Mouse (Mus musculus) erythroblast, embryonic 14.5 days (primary cell): ENCODE results near the gene Fbxo2.

Source experiments
- GATA1 ChIP-seq: IDR thresholded peaks from 2 replicates; pipeline ENCODE4 v1.6.1; 2012; ENCODE audit warnings: low read length, inconsistent platforms, mixed read lengths
- TAL1 ChIP-seq: IDR thresholded peaks from 3 replicates; pipeline ENCODE4 v1.6.1; 2012; ENCODE audit warnings: low read length, inconsistent platforms, mixed read lengths

DNA sequence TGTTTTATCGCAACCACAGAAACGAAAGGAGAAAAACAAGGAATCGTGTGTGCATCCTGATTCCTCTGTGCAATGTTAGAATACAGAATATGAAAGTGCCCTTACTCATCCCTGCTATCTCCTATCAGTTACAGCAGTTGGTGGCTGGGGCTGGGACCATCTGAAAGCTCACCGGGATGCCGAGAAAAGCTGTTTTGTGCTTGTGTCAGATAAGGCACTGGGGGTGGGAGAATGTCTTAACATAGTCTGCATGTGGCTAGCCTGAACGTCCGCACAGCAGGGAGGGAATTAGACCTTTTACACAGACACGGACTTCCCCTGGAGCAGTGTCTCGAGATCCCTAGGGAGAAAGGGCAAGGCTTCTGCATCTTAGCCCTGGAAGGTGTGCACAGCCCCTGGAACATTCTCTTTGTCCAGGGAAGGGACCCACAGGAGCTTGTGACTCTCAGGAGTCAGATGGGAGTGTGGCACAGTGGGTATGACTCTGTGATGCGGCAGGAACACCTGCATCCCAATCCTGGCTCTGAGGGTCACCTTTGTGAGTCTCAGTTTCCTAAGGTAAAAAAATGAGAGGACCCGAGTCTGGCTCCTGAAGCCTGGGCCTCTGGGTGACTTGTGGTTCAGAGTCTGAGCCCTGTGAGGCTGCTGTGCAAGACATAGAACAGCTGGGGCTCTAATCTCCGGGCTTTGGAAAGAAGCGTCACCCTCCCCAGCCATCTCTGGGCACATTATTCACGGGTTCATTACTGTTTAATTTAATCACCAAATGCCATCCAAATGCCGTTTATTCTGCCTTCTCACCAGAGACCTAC is 43.8 kb downstream of the Fbxo2 start:
- peak; percentile 80 for TF ChIP-seq GATA1
- peak; percentile 84 for TF ChIP-seq TAL1
